Mouse (Mus musculus) midbrain, embryonic 16.5 days (tissue): Measurements from ENCODE around the gene Tmcc3. TPM values are rescaled to one million over a fixed set of nuclear protein-coding genes. Genes with fewer than 3 reads are reported as not detected.

Experiments
- ATAC-seq: fragments of 200-750 bp; cut with Nextera tagmentation; 2 replicates; pipeline ENCODE4 v1.8.0; 2017; ENCODE audit warnings: moderate TSS enrichment
- H3K27ac ChIP-seq: fragments of 300-500 bp; sonication (generic); 2 replicates; pipeline ENCODE4 v1.5.1; 2014; ENCODE audit warnings: mild to moderate bottlenecking, low read length, mixed read lengths
- H3K27me3 ChIP-seq: fragments of 300-500 bp; sonication (generic); 2 replicates; pipeline ENCODE4 v1.6.1; 2014; ENCODE audit warnings: low read depth, low read length, mixed read lengths; ENCODE audit not compliant: control insufficient read depth, insufficient read depth
- H3K36me3 ChIP-seq: fragments of 300-500 bp; sonication (generic); 2 replicates; pipeline ENCODE4 v1.6.1; 2014; ENCODE audit warnings: mild to moderate bottlenecking, low read length, moderate library complexity, mixed read lengths; ENCODE audit not compliant: control insufficient read depth, insufficient read depth
- H3K4me1 ChIP-seq: fragments of 300-500 bp; sonication (generic); 2 replicates; pipeline ENCODE4 v1.6.1; 2014; ENCODE audit warnings: mild to moderate bottlenecking, low read length, mixed read lengths; ENCODE audit not compliant: control insufficient read depth, insufficient read depth
- H3K4me2 ChIP-seq: fragments of 300-500 bp; sonication (generic); 2 replicates; pipeline ENCODE4 v1.6.1; 2014; ENCODE audit warnings: mild to moderate bottlenecking, low read length, mixed read lengths
- H3K4me3 ChIP-seq: fragments of 300-500 bp; sonication (generic); 2 replicates; pipeline ENCODE4 v1.5.1; 2014; ENCODE audit warnings: low read depth, mild to moderate bottlenecking, low read length, moderate library complexity, mixed read lengths
- H3K9ac ChIP-seq: fragments of 300-500 bp; sonication (generic); 2 replicates; pipeline ENCODE4 v1.6.1; 2014; ENCODE audit warnings: low read depth, low read length, mixed read lengths
- H3K9me3 ChIP-seq: fragments of 300-500 bp; sonication (generic); replicated peaks from 2 replicates; pipeline ENCODE4 v1.6.1; 2014; ENCODE audit warnings: mild to moderate bottlenecking, low read length, mixed read lengths; ENCODE audit not compliant: control insufficient read depth, poor library complexity, severe bottlenecking
- WGBS: fragments of 180-500 bp; shearing (Covaris S2); extraction: QIAGEN DNeasy Blood & Tissue Kit; methylation state at CpG from one replicate; pipeline ENCODE4 v1.1.7; 2014; 5-methylcytosine and 5-hydroxymethylcytosine counted together
- polyA plus RNA-seq: library from polyadenylated mRNA; unstranded; fragments of >200 nt; fragmentation: Nextera tagmentation; extraction: Ambion mirVana; gene quantifications from 2 replicates; pipeline ENCODE4 v1.2.1, GENCODE M21; 2015

The Tmcc3 gene
- polyA plus RNA-seq, 1 experiment from 2014 or later, result 16.4 TPM

- Histone ChIP-seq H3K9me3 (no peaks in the 10 kb centered on the region), H3K9ac (no peak overlapping the region), H3K27me3 (no peaks in the 10 kb centered on the region), H3K36me3 (no peaks in the 10 kb centered on the region), H3K4me3 (no peak overlapping the region), H3K4me1 (peaks cover 36% of the 10 kb centered on the region), H3K27ac (peak overlapping the region; percentile 51), H3K4me2 (no peak overlapping the region)
- 32% methylated on average over 8 of the region's 8 CpGs for WGBS
- peak; percentile 85 for ATAC-seq
Observed at GRCm38 (mm10) chr10:94413770-94414651, 102.3 kb downstream of the Tmcc3 start.

GRCm38 (mm10) chr10:94415950-94416844, 104.4 kb downstream of the Tmcc3 start:
- no peak for ATAC-seq
- Histone ChIP-seq H3K4me2 (peak overlapping the region; percentile 6), H3K36me3 (no peaks in the 10 kb centered on the region), H3K4me3 (no peak overlapping the region), H3K9me3 (no peaks in the 10 kb centered on the region), H3K4me1 (peaks cover 33% of the 10 kb centered on the region), H3K27ac (no peak overlapping the region), H3K27me3 (no peaks in the 10 kb centered on the region), H3K9ac (no peak overlapping the region)
- WGBS, result 32% methylated on average over 22 of the region's 22 CpGs

GRCm38 (mm10) chr10:94417643-94418042, 105.9 kb downstream of the Tmcc3 start:
- ATAC-seq, result no peak
- H3K9ac ChIP-seq, result no peak overlapping the region
- no peak overlapping the region for H3K4me2 ChIP-seq
- no peaks in the 10 kb centered on the region for H3K9me3 ChIP-seq
- no peak overlapping the region for H3K4me3 ChIP-seq
- H3K27me3 ChIP-seq, result no peaks in the 10 kb centered on the region
- no peaks in the 10 kb centered on the region for H3K36me3 ChIP-seq
- peaks cover 33% of the 10 kb centered on the region for H3K4me1 ChIP-seq
- 91% methylated on average over 4 of the region's 4 CpGs for WGBS
- no peak overlapping the region for H3K27ac ChIP-seq

GRCm38 (mm10) chr10:94426000-94426920, 114.5 kb downstream of the Tmcc3 start:
- H3K4me1 ChIP-seq, result no peaks in the 10 kb centered on the region
- no peaks in the 10 kb centered on the region for H3K36me3 ChIP-seq
- H3K27me3 ChIP-seq, result no peaks in the 10 kb centered on the region
- no peaks in the 10 kb centered on the region for H3K9me3 ChIP-seq
- no peak overlapping the region for H3K27ac ChIP-seq
- 57% methylated on average over 12 of the region's 12 CpGs for WGBS
- H3K4me2 ChIP-seq, result no peak overlapping the region
- peak; percentile 84 for ATAC-seq
- H3K4me3 ChIP-seq, result no peak overlapping the region
- no peak overlapping the region for H3K9ac ChIP-seq

- no peak overlapping the region for H3K4me2 ChIP-seq
- H3K4me3 ChIP-seq, result no peak overlapping the region
- no peaks in the 10 kb centered on the region for H3K27me3 ChIP-seq
- ATAC-seq, result no peak
- H3K4me1 ChIP-seq, result no peaks in the 10 kb centered on the region
- no peak overlapping the region for H3K27ac ChIP-seq
- no peaks in the 10 kb centered on the region for H3K36me3 ChIP-seq
- WGBS, result 78% methylated on average over 15 of the region's 15 CpGs
- no peaks in the 10 kb centered on the region for H3K9me3 ChIP-seq
- H3K9ac ChIP-seq, result no peak overlapping the region
Observed at GRCm38 (mm10) chr10:94426921-94427270, 115.1 kb downstream of the Tmcc3 start.

- no peak for ATAC-seq
- H3K9me3 ChIP-seq, result no peaks in the 10 kb centered on the region
- H3K4me1 ChIP-seq, result no peaks in the 10 kb centered on the region; the same call in 1 of the 2 replicates
- H3K27me3 ChIP-seq, result no peaks in the 10 kb centered on the region
- no peak overlapping the region for H3K27ac ChIP-seq
- no peaks in the 10 kb centered on the region for H3K36me3 ChIP-seq
- no peak overlapping the region for H3K4me2 ChIP-seq
- WGBS, result 66% methylated on average over 12 of the region's 12 CpGs
- no peak overlapping the region for H3K4me3 ChIP-seq
- H3K9ac ChIP-seq, result no peak overlapping the region
Observed at GRCm38 (mm10) chr10:94428186-94428942, 116.6 kb downstream of the Tmcc3 start.

- 66% methylated on average over 6 of the region's 6 CpGs for WGBS
- Histone ChIP-seq H3K9ac (no peak overlapping the region), H3K27ac (no peak overlapping the region), H3K4me1 (peaks cover 6% of the 10 kb centered on the region), H3K4me3 (no peak overlapping the region), H3K4me2 (no peak overlapping the region), H3K9me3 (no peaks in the 10 kb centered on the region), H3K36me3 (no peaks in the 10 kb centered on the region), H3K27me3 (no peaks in the 10 kb centered on the region)
- no peak for ATAC-seq
Observed at GRCm38 (mm10) chr10:94430566-94430965, 118.8 kb downstream of the Tmcc3 start.

- 65% methylated on average over 5 of the region's 5 CpGs for WGBS
- H3K27me3 ChIP-seq, result no peaks in the 10 kb centered on the region
Observed at GRCm38 (mm10) chr10:94432933-94433332, 121.2 kb downstream of the Tmcc3 start.

More at GRCm38 (mm10) chr10:94432933-94433332, 121.2 kb downstream of the Tmcc3 start:
- no peak overlapping the region for H3K27ac ChIP-seq
- H3K9ac ChIP-seq, result no peak overlapping the region
- no peak for ATAC-seq
- H3K36me3 ChIP-seq, result no peaks in the 10 kb centered on the region
- peaks cover 6% of the 10 kb centered on the region for H3K4me1 ChIP-seq
- H3K4me3 ChIP-seq, result no peak overlapping the region
- H3K4me2 ChIP-seq, result no peak overlapping the region
- H3K9me3 ChIP-seq, result no peaks in the 10 kb centered on the region
